Comparison of ENCODE assay signal across 26 mouse cellular contexts in the genomic region with DNA sequence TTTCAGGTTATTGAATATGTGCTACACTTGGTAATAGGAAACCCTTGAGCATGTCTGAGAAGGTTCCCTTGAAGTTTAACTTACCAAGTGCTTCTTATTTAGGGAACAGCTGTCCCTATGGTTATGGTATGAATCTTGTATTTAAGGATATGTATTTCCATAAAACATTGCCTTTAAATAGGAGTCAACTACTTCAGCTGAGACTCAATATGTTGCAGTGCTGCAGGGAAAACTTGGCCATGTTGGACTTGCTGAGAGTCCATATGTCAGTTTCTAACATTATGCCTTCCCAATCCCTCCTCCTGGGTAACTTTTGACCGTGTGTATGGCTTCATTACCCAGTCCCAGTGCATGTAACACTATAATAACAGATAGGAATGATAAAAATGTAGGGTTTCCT.
A peak's percentile ranks its signal among the peaks of the same experiment; 100 is the strongest.
DNase-seq lines count a peak whose midpoint lies in the region; ATAC-seq and TF ChIP-seq lines count a peak whose summit lies in the region.
"Had no signal": no experiment of that assay in that cellular context is flagged by ENCODE, and none has a peak within 500 bp of the region (broad histone marks: within the 10 kb centered on the region; RNA-seq: fewer than 3 reads in every experiment).

No protein-coding gene starts in this region.

- H3K4me1 ChIP-seq in cerebellum, adult 2 months (ENCODE audit: control insufficient read depth, insufficient read depth, low read length), result no peaks in the 10 kb centered on the region
- H3K4me1 ChIP-seq: embryonic facial prominence, embryonic 10.5 days; embryonic facial prominence, embryonic 13.5 days; forebrain, embryonic 13.5 days; hindbrain, embryonic 12.5 days; hindbrain, embryonic 15.5 days had no signal

- intact Hi-C loops in left cerebral cortex, postnatal 25 days (cut with DNase I), result no loop called here
- intact Hi-C loops in left cerebral cortex, postnatal 4 days (cut with DNase I), result no loop called here

- no peak for TF ChIP-seq POLR2A in cerebellum, adult 2 months (IDR thresholded peaks at IDR 0.05; ENCODE audit: borderline replicate concordance, insufficient read depth, low read length)

- no peaks in the 10 kb centered on the region for H3K27me3 ChIP-seq in cerebellum, adult 2 months (ENCODE audit: control insufficient read depth, insufficient read depth, low read length)
- H3K27me3 ChIP-seq: CH12.LX; embryonic facial prominence, embryonic 13.5 days; forebrain, embryonic 13.5 days; hindbrain, embryonic 12.5 days; hindbrain, embryonic 15.5 days had no signal

- no peak for TF ChIP-seq CTCF in cerebellum, adult 2 months (IDR thresholded peaks at IDR 0.05; ENCODE audit: borderline replicate concordance, insufficient read depth, low read depth, low read length)
- no peak for TF ChIP-seq CTCF in layer of hippocampus, adult 2 months (conservative IDR thresholded peaks at IDR 0.05)

- no peak overlapping the region for H3K27ac ChIP-seq in cerebellum, adult 2 months (ENCODE audit: insufficient read depth, low read length)
- no peak overlapping the region for H3K27ac ChIP-seq in layer of hippocampus, adult 2 months
- H3K27ac ChIP-seq: embryonic facial prominence, embryonic 10.5 days; embryonic facial prominence, embryonic 13.5 days; forebrain, embryonic 13.5 days; hindbrain, embryonic 12.5 days; hindbrain, embryonic 15.5 days had no signal

- no peak overlapping the region for H3K4me3 ChIP-seq in cerebellum, adult 2 months (replicated peaks; ENCODE audit: insufficient read depth, low read depth, low read length)
- H3K4me3 ChIP-seq in layer of hippocampus, adult 2 months, result no peak overlapping the region
- H3K4me3 ChIP-seq: embryonic facial prominence, embryonic 10.5 days; embryonic facial prominence, embryonic 13.5 days; erythroblast, embryonic 14.5 days; forebrain, embryonic 13.5 days; hindbrain, embryonic 12.5 days; hindbrain, embryonic 15.5 days had no signal

- WGBS in cerebellum, adult 2 months, result 4% methylated on average over 1 of the region's 1 CpGs

- peak; percentile 3 to 36 for DNase-seq in cerebellum, postnatal 14 days
- no peak for DNase-seq in cerebellum, adult 2 months
- peak; percentile 3 for DNase-seq in layer of hippocampus, adult 11-12 months (ENCODE audit: low spot score)
- no peak for DNase-seq in layer of hippocampus, adult 2 months (ENCODE audit: low spot score in 2 of 2)
- peak; percentile 7 to 67 for DNase-seq in left cerebral cortex, postnatal 25 days (ENCODE audit: low spot score in 2 of 2)
- no peak for DNase-seq in left cerebral cortex, postnatal 4 days
- DNase-seq: adrenal gland, postnatal 10 days; adrenal gland, postnatal 36 days; B cell, adult 2 months; cerebellum, adult 11 months; cerebellum, adult 9-10 months; cerebellum, postnatal 36 days; embryo, embryonic 11 days; gastrocnemius, postnatal 10 days; gastrocnemius, postnatal 36 days; heart, adult 11 months had no signal

- no peak for ATAC-seq in granulocyte monocyte progenitor cell, adult 5-6 weeks (replicated peaks; ENCODE audit: poor library complexity, severe bottlenecking)
- ATAC-seq: forebrain, embryonic 13.5 days; forebrain, embryonic 16.5 days; Patski had no signal

Comparison
In these comparisons a context has a peak if more than half of its experiments do, and no peak if none do; other contexts are left out.
1. DNase-seq: peak in cerebellum, postnatal 14 days (2 of 2), layer of hippocampus, adult 11-12 months (single experiment) and left cerebral cortex, postnatal 25 days (2 of 2); none in cerebellum, adult 2 months (0 of 2), layer of hippocampus, adult 2 months (0 of 2) and left cerebral cortex, postnatal 4 days (single experiment).